Mouse (Mus musculus) layer of hippocampus, postnatal 25 days (tissue): ENCODE data around the gene Rd3l. TPM values are rescaled to one million over a fixed set of nuclear protein-coding genes. Genes with fewer than 3 reads are reported as not detected.
A peak's percentile ranks its signal among the peaks of the same experiment; 100 is the strongest.
"Not testable (repeated sequence)": the region's sequence is repeated elsewhere in the genome, so short reads cannot be mapped to it uniquely, and the experiment has no call there.

Experiments
- DNase-seq, 2 experiments: peaks; one replicate each; pipeline ENCODE4 v3.0.0; 2022; ENCODE audit warnings: mixed read lengths in 2 of 2, low spot score in 1 of 2; ENCODE audit errors: extremely low spot score in 1 of 2
- total RNA-seq, 2 experiments: library from RNA; stranded (reverse); gene quantifications; 2 replicates each; pipeline ENCODE4 v1.2.3; 2021

The Rd3l gene
- total RNA-seq, 2 experiments from 2014 or later = not detected

DNA sequence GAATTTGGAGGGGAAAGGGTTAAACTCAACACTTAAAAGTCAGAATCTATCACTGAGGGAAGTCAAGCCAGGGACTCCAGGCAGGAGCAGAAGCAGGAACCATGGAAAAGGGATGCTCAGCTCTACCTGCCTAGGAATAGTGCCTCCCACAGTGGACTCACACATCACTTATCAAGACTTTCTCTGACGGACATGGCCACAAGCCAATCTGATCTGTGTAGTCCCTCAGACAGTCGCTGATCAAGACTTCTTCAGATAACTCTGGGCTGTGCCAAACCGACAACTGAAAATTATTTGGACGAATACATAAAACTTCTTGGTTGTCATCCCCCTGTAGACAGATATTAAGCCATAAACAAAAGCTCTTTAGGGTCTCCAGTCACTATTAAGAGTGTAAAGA lies 11.0 kb downstream of the Rd3l start:
- no peak for DNase-seq

DNA sequence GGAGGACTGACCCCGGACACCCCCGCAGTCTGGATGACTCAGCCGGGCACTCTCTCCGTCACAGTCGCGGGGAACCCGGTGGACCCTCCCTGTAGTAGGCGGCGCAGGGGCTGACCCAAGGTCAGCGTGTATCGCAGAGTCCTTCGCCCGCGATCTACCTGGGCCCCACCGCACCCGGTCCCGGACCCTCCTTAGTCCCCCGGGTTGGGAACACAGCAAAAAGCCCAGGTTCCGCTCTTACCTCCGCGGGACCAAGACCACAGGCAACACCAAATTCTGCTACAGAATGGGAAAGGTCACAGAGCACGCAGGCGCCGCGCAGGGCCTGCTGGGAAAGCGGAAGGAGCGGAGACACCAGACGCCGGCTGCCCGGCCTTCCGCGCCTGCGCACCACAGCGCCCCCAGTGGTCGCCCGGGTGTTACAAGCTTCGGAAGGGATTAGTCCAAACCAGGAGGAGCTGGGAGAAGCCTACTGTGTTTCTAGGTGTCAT lies 14.4 kb downstream of the Rd3l start, which contains the start of gene Atp5mpl:
TSS of gene Atp5mpl (minus strand) at position 295 of the 491 bp plus-strand sequence.
- peak; percentile 97 to 100 for DNase-seq

DNA sequence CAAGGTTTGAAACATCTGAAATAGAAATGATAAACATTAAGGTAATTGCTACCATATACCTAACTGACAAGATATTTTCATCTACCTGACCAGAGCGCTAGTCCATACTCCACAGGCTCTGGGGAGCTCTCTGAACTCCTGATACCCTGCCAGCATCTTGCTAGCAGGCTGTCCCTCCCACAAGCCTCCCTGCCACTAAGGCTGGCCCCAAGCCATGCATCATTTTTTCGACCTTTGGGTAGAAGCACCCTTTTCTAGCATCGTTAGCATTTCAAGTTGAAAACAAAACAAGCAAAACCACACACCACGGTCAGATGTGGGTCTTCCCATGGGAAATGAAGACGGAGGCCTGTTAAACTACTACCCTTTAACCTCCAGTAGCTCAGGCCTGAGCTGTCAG lies 17.8 kb downstream of the Rd3l start:
- no peak for DNase-seq

DNA sequence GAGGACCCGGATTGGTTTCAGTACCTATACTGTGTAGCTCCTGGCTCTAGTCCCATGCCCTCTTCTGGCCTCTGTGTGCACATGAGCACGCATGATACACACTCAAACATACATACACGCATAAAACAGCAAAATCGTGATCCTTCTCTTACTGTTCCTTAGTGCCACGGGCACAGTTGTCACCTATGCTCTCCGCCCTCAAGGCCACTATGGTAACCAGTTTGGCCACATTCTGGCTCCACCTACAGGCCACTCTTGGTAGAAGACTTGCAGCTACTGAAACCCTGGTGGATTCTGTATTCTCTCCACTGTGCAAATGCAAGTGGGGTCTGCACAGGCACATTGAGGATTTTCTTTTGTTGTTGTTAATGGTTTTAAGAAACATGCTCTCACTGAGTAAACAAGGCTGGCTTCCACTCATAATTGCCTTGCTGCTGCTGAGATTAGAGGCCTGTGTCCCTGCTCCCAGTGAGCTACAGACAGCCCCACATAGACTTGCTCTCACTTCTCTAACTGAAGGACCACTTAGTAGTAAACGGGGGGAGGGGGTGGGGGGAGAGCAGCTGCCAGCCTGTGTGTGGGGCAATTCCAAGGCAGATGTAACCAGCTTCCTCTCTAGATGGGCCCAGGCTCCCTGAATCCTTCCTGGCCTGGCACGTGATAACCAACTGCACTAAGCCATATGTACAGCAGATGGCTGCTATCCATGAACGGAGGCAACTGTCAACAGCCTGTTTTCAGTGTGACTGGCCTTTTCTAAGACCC lies 22.8 kb downstream of the Rd3l start:
- DNase-seq = peak; percentile 57 to 85

DNA sequence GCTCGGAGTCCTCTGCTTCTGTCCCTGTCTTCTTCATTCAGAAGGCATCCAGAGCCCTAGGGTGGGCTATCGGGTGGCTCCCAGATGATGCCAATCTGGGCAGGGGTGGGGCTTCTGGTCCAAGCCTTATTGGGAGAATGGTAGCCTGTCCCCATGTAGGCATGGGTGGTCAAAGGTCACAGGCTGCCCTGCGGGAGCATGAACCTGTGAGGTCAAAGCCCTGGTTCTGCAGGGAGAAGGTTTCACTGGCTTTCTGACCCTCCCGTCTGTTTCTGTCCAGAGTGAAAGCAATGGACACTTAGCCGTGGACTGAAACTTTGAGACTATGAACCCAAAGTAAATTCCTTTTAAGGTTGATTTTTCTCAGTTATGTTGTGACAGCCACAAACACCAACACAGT lies 24.9 kb downstream of the Rd3l start:
- DNase-seq = no peak

DNA sequence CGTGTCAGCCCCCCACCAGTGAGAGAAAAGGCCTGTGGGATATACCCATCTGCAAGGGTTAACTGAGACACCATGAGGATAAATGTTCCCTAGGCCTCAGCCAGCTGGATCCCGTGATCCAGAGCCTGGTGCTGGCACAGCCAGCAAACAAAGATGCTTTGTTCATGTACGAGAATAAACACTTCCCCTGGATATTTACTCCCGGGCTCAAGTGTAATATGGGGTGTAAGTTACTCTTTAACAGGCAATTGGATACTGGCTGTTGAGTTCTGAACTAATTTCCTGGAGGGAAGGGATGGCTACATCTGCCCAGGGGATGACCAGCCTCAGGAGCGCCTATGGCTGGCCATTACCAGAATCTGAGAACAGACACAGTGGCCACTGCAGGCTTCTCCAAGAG lies 29.4 kb downstream of the Rd3l start:
- DNase-seq = no peak

DNA sequence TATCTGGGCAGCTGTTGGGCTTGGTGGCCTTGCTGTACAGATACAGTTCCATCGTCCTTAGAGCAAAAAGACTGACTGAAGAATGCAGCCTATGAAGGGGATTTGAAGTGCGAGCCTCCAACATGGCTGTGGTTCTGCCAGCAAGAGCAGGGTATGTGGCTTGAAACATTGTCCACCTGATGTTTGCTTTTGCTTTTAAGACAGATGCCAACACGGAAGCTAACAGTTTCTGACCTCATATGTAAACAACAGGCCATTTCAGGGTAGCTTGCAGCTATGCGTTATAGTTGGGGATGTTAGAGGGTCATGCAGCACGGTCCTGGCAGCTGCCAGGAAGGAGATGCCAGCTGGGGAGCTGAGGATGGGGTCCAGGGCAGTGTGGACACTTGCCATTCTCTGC lies 30.6 kb downstream of the Rd3l start:
- DNase-seq = peak in 1 of 2 experiments; percentile 6

DNA sequence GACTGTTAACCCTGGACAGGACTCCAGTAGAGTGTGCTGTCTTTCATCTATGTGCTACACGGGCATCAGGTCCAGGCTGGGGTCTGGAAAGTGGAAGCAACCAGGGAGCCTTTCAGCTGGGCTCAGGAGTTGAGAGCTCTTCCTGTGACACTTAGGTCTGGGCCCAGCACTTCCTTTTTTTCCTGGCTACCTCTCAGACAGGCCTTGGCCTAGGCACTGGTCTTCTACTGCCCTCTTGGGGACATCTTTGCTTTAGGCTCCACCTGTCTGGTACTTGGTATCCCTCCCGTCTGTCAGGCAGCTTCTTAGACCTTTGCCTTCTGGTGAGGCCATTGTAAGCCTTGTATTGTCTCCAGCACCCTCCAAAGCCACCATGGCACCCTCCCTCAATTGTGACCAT lies 34.4 kb downstream of the Rd3l start:
- DNase-seq = no peak

DNA sequence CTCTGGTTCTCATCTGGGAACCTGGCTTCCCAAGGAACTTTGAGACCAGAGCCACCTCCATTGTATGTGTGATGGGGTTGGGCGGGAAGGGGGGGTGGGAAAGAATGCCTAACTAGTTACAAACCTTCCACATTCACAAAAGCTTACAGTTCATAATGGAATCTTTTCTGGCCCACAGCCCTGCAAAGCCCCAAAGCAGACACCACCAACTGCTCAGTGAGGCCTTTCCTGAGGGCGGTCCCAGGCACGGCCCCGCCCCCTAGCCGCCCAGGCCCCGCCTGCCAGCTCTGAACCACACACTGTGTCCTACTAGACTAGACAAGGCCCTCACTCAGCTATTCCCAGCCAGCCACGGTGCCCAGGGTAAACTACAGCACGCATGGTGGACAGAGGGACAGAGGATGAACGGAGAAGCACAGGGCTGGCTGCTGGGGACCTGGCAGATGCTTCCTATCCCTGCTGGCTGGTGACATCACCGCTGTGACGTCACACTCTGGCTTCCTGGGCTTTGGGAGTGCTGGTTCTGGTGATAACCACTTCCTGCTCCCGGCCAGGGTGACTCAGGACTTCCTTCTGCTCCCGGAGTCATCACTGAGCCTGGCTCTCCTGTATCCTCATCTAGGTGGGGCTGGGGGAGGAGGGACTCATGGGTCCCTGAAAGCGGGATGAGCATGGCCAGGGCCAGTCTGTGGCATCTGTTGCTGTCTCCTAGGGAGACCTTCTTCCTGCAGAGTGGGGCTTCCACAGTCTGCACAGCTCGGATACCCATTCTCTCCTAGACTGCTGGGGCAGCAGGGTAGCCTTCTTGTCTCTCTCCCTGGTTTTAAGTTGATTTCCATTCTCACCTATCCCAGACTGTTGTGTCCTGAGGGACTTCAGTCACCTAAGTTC lies 35.1 kb downstream of the Rd3l start:
- not testable (repeated sequence) for DNase-seq

DNA sequence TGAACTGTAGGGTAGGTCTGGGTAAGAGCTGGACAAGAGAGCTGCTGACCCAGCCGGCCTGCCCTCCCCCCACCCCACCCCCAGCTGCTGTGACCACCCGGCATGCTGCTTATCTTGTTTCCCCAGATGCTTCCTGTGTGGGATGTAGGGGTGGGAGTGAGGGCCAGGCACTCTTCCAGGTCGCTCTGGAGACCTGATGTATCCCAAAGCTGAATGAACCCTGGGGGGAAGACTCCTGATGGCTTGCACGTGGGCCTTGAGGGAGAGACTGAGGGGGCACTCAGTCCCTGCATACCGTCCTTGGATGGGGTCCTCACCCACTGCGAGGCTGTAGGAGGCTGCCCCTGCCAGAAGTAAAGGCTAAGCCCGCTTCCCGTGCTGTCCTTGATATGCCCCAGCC lies 36.0 kb downstream of the Rd3l start:
- no peak for DNase-seq

DNA sequence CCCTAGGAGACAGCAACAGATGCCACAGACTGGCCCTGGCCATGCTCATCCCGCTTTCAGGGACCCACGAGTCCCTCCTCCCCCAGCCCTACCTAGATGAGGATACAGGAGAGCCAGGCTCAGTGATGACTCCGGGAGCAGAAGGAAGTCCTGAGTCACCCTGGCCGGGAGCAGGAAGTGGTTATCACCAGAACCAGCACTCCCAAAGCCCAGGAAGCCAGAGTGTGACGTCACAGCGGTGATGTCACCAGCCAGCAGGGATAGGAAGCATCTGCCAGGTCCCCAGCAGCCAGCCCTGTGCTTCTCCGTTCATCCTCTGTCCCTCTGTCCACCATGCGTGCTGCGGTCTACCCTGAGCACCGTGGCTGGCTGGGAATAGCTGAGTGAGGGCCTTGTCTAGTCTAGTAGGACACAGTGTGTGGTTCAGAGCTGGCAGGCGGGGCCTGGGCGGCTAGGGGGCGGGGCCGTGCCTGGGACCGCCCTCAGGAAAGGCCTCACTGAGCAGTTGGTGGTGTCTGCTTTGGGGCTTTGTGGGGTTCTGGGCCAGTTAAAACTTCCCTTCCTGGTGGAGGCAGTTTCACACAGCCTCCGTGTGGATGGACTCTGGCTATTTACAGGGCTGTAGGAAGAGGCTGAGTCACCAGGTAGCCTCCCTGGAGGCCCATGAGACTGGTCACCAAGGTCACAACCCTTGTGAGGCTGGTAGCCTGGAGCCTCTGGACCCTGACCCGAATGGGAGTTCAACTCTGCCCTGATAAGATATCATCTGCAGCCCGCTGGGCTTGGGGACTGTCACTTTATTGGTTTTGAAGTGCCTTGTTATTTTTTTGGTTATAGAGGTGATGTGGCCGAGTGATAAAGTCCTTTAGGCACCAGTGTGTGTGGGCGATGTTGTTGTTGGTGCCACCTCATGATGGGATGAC lies 36.8 kb downstream of the Rd3l start:
- not testable (repeated sequence) for DNase-seq

DNA sequence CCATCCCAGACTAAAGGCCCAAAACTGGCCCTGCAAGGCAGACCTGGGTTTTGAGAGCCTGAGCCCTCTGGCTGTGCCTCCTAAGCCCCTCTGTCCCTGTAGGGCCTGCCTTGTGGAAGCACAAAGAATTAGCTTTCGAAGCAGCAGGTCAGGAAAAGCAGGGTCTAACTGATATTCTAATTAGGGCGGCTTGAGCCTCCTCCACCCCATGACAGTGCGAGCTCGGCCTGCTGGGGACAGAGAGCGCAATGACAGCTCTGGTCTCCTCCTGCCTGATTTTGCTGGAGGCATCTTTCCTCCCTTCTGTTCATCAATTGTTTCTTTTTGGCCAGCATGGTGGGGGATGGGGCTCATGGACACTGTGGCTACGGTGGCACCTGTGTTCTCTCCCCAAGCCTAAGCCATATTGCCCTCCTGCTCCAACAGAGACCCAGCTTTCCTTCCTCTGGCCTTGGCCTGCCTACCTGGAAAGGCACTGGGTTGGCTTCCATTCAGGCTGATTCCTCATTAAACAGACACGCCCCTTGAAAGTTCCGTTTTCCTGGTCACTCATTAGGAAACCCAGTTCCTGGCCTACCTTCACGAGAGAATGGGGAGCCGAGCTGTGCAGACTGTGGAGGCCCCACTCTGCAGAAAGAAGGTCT lies 37.6 kb downstream of the Rd3l start:
- DNase-seq = no peak

DNA sequence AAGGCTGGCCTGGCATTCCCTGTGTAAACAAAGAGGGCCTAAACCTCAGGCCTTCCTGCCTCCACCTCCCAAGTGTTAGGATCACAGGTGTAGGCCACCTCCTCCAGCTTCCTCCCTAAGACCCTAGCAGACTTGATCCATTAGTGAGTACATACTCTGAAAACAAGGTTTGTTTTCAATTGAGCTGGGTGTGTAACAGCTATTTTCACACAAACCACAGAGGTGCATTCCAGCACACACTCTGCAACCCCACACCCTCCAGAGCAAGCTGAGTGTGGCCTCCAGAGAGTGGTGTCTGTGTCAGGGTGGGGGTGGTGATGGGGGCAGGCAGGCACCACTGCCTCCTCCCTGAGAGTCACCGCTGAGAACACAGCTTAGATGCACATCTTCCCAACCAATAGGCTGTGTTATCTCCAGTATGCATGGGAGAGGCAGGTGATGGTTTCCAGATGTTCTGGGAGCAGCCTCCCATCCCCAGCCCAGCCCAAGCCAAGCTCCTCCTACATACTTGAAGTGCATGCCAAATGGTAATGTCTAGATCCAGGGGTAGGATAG lies 42.4 kb downstream of the Rd3l start:
- no peak for DNase-seq

DNA sequence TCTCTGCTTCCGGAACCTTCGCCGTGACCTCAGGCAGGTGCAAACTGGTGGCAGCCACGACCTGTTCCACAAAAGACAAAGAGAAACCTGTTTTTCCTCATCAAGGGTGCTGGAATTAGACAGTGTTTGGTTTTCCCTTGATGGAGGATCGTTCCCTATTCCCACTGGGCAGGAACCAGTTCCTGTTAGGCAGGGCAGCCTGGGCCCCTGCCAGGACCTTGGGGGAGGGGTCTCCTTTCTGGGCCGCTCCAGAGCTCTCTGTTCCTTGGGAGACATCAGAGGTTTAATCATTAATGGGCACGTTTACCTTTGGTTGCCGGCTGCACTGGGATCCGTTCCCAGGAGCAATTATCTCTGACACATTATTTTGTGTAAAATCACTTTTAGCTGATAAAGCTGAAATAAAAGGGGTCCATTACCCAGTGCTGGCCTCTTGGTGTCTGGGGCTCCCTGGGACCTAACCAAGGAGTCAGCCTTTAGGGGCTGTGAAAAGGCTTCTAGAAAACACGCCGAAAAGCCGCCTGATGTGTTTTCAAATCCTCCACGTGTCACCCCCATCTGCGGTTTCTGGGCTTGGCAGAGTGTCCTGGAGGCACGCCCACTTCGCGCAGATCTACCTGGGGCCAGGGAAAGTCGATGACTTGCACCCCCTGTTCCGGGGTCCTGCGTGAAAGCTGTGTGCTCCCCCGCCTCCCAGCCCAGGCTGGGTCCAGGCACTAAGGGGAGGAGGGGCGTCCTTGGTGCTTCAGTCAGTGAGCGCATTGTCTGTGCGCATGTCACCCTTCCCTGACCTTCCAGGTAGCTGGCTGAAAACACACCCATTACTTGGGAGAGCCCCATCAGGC lies 44.2 kb downstream of the Rd3l start:
- no peak for DNase-seq

DNA sequence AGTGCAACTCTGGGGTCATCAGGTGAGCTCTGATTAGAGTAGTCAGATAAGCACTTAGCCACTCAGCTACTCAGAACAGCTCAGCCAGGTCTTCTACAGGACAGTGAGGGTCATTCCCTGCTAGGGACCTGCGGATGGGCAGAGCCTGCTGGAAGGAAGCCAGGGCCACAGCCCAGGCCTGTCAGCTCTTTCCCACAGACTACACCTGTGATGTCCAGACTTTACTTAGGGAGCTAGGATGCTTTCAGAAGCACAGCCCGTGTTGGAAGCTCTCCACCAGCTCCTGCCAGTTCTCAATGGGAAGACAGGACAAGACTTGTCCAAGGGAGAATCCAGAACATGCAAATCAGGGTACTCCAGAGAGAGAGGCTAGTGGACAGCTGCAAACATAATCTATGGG lies 47.1 kb downstream of the Rd3l start:
- no peak for DNase-seq

DNA sequence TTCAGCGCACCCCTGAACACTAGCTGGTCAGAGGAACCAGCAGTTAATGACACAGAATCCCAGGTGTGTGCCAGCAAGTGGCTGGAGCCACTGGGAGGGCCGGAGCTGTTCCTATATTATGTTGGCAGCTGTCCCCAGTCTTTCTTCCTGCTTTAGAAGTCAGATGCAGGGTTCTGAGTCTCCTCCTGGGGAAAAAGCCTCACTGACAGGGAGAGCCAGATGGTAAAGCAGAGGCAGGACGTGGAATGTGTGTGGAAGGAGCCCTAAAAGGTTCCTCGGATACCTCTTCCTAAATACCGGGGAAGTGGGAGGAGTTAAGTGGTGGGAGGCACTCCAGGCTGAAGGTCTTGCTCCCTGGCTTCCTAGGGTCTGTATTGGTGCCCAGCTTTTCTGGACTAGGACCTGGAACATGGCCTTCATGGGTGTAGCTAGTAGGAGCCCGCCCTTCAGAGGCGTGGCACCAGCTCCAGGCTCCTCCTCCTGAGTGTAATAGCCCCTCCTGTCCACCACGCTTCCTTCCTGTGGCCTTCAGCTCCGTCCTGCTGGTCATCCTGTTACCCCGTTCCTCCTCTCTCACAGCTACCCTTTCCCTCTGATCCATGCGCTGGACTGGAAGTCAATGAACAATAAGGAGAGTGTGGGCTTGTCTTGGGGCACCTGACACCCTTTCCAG lies 47.9 kb downstream of the Rd3l start:
- DNase-seq = no peak

DNA sequence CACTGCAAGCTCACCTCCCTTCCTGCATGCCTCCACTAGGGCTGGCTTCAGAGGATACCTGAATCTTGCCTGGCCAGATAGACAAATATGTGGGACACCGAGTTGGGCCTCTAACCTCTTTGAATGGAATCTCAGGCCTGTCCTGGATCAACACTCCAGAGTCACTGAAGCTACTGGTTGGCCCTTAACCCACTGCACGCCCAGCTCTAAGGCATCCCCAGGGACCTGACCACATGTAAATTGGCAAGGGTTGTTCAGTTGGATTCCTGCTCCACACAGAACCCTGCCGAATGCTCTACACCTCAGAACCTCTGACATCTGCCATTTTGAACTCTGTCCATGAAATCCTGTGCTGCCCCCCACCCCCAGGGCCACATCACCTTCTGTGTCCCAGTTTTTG lies 48.6 kb downstream of the Rd3l start:
- no peak for DNase-seq

DNA sequence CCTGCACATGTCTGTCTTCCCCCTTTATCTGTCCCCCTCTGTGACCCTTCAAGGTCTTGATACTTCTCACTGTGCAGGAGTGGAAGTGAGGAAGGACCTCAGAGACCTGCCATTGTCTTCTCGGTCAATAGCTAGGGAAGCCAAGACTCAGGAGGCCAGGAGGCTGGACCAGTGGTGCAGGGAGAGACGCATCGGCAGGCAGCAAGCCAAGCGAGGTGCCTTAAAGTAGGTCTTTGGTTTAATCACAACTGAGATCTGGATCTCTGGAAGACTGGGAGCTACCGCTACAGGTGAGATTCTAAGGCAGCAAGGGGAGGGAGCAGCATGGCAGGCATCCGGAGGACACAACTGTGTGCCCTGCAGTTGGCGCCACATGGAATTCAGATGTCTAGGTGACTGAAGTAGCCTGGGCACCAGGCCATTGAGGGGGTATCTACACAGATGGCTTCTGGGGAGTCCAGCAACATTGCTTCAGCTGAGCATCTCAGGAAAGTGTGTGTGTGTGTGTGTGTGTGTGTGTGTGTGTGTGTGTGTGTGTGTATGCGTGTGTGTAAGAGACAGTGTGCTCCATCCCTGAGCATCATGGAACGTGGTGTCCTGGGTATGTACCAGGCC lies 49.6 kb downstream of the Rd3l start:
- no peak for DNase-seq
